In the genomic region with DNA sequence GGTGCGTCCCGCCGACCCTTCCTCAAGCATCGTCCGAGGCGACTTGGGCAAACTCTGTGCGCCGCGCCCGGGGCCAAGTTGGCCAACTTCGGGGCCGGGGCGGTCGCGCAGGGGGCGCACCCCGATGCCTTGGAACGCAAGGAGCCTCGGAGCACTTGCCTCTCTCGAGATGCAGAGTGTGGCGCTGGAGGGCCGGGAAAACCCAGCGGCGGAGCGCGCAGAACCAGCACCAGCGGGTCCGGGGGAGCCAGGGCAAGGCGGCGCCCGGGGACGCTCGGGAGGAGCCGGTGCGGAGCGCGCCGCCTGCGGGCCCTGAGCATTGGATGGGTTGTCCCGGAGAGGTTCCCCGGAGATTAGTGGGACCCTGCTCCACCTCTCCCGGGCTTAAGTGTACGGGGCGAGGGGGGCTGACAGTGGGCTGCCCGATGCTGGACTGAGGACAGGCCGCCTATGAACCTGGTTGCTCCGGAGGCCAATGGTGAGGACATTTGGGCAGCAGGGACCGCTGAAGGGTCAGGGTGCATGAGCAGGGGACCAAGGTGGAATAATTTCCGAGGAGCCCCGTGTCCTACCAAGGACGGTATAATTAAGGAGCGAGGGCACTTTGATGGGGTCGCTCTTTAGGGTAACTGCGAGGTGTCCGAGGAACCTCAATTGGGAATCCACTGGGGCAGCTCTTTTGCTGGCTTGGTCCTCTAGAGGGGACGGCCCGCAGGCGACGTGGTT, we compare ENCODE assay signal across 9 mouse cellular contexts. TPM values are rescaled to one million over a fixed set of nuclear protein-coding genes. Genes with fewer than 3 reads are reported as not detected.
DNase-seq lines count a peak whose midpoint lies in the region; ATAC-seq and TF ChIP-seq lines count a peak whose summit lies in the region.
"Had no signal": no experiment of that assay in that cellular context is flagged by ENCODE, and none has a peak within 500 bp of the region (broad histone marks: within the 10 kb centered on the region; RNA-seq: fewer than 3 reads in every experiment).

No protein-coding gene starts in this region.

- peaks cover 14% of the 10 kb centered on the region for H3K27me3 ChIP-seq in forebrain, postnatal 0 days (ENCODE audit: insufficient read depth, low read length)
- peaks cover 84% of the 10 kb centered on the region for H3K27me3 ChIP-seq in hindbrain, embryonic 13.5 days
- peaks cover 43% of the 10 kb centered on the region for H3K27me3 ChIP-seq in liver, embryonic 14.5 days (ENCODE audit: control insufficient read depth, insufficient read depth, low read length)

- peak; percentile 54 for ATAC-seq in forebrain, postnatal 0 days
- peak; percentile 49 for ATAC-seq in hindbrain, embryonic 13.5 days (ENCODE audit: low FRiP score)
- ATAC-seq in liver, embryonic 14.5 days (ENCODE audit: insufficient read depth) = no peak

- WGBS in forebrain, postnatal 0 days = under 1% methylated on average over 59 of the region's 59 CpGs
- WGBS in hindbrain, embryonic 13.5 days = under 1% methylated on average over 59 of the region's 59 CpGs
- 1% methylated on average over 59 of the region's 59 CpGs for WGBS in liver, embryonic 14.5 days (ENCODE audit: insufficient replicate concordance)

- peak overlapping the region; percentile 98 for H3K4me2 ChIP-seq in forebrain, postnatal 0 days (ENCODE audit: low read depth)
- peak overlapping the region; percentile 99 for H3K4me2 ChIP-seq in hindbrain, embryonic 13.5 days
- peak overlapping the region; percentile 40 for H3K4me2 ChIP-seq in liver, embryonic 14.5 days (ENCODE audit: low read depth)

- no peak for TF ChIP-seq EP300 in liver, embryonic 14.5 days (IDR thresholded peaks at IDR 0.05; ENCODE audit: low read depth)

- peak; percentile 26 for DNase-seq in cerebellum, adult 9-11 months
- DNase-seq in cerebellum, adult 9-10 months = no peak
- DNase-seq in adrenal gland, postnatal 14 days = peak; percentile 67
- DNase-seq in forebrain, postnatal 0 days = peak; percentile 41
- no peak for DNase-seq in liver, embryonic 14.5 days (ENCODE audit: low read depth in 3 of 3, low spot score in 3 of 3)
- peak; percentile 36 for DNase-seq in ovary, adult 18-20 months (ENCODE audit: low spot score)
- no peak for DNase-seq in spleen, postnatal 36 days (ENCODE audit: low spot score in 2 of 2)

- H3K36me3 ChIP-seq in forebrain, postnatal 0 days (ENCODE audit: insufficient read depth) = no peaks in the 10 kb centered on the region
- no peaks in the 10 kb centered on the region for H3K36me3 ChIP-seq in hindbrain, embryonic 13.5 days
- no peaks in the 10 kb centered on the region for H3K36me3 ChIP-seq in liver, embryonic 14.5 days (replicated peaks; ENCODE audit: control insufficient read depth, insufficient read depth, low read depth)

- peak overlapping the region; percentile 70 for H3K4me3 ChIP-seq in forebrain, postnatal 0 days (ENCODE audit: low read depth, low read length)
- peak overlapping the region; percentile 63 for H3K4me3 ChIP-seq in hindbrain, embryonic 13.5 days
- H3K4me3 ChIP-seq in liver, embryonic 14.5 days (ENCODE audit: insufficient read depth in 1 of 2, low read depth in 2 of 2, low read length in 2 of 2) = peak overlapping the region; percentile 39

- TF ChIP-seq CTCF in forebrain, postnatal 0 days (IDR thresholded peaks at IDR 0.05; ENCODE audit: low read depth) = peak; percentile 42
- no peak for TF ChIP-seq CTCF in liver, embryonic 14.5 days (IDR thresholded peaks at IDR 0.05; ENCODE audit: low read depth)

- H3K9ac ChIP-seq in forebrain, postnatal 0 days = peak overlapping the region; percentile 53
- H3K9ac ChIP-seq in hindbrain, embryonic 13.5 days = peak overlapping the region; percentile 75
- H3K9ac ChIP-seq in liver, embryonic 14.5 days (replicated peaks) = no peak overlapping the region

- H3K4me1 ChIP-seq in forebrain, postnatal 0 days (ENCODE audit: insufficient read depth) = no peaks in the 10 kb centered on the region; the same call in 1 of the 2 replicates
- peaks cover 22% of the 10 kb centered on the region for H3K4me1 ChIP-seq in hindbrain, embryonic 13.5 days (replicated peaks)
- H3K4me1 ChIP-seq in liver, embryonic 14.5 days (replicated peaks; ENCODE audit: control insufficient read depth in 2 of 2, insufficient read depth in 2 of 2, low read length in 1 of 2) = no peaks in the 10 kb centered on the region

- H3K9me3 ChIP-seq in forebrain, postnatal 0 days (ENCODE audit: low read length) = no peaks in the 10 kb centered on the region
- H3K9me3 ChIP-seq in hindbrain, embryonic 13.5 days = no peaks in the 10 kb centered on the region
- no peaks in the 10 kb centered on the region for H3K9me3 ChIP-seq in liver, embryonic 14.5 days (ENCODE audit: control insufficient read depth, low read length)

- no peak overlapping the region for H3K27ac ChIP-seq in forebrain, postnatal 0 days (ENCODE audit: low read depth, low read length)
- H3K27ac ChIP-seq in hindbrain, embryonic 13.5 days = no peak overlapping the region
- H3K27ac ChIP-seq in liver, embryonic 14.5 days = no peak overlapping the region

RNA-seq across cellular contexts. Expression of a gene that starts 0.6 kb away (rescaled TPM):
- 14.2 and 14.4 TPM in 2 replicates for total RNA-seq in adrenal gland, postnatal 14 days (2021)
- 7.7 and 13.1 TPM in 2 replicates for total RNA-seq in forebrain, postnatal 0 days (2014; rRNA removed)
- 4.1 and 4.4 TPM in 2 replicates for polyA plus RNA-seq in forebrain, postnatal 0 days (2015; fragmentation: Nextera tagmentation; extraction: Ambion mirVana)
- 3.4 and 3.8 TPM in 2 replicates for polyA plus RNA-seq in hindbrain, embryonic 13.5 days (2015; fragmentation: Nextera tagmentation; extraction: Ambion mirVana)
- 0.88 and 1.1 TPM in 2 replicates for polyA plus RNA-seq in liver, embryonic 14.5 days (2012; rRNA removed)
- polyA plus RNA-seq in liver, embryonic 14.5 days (2014; fragmentation: Nextera tagmentation; extraction: Ambion mirVana) = 0.73 and 0.83 TPM in 2 replicates
- total RNA-seq: CH12.LX had no signal

Comparison
In these comparisons a context has a peak if more than half of its experiments do, and no peak if none do; other contexts are left out.
1. DNase-seq: peak in cerebellum, adult 9-11 months (single experiment), adrenal gland, postnatal 14 days (single experiment), forebrain, postnatal 0 days (single experiment) and ovary, adult 18-20 months (single experiment); none in cerebellum, adult 9-10 months (single experiment), liver, embryonic 14.5 days (0 of 3) and spleen, postnatal 36 days (0 of 2).
2. H3K4me2 ChIP-seq: peak in every context shown above with its lines; median percentile 99 in hindbrain, embryonic 13.5 days; 98 in forebrain, postnatal 0 days; 40 in liver, embryonic 14.5 days.
3. Peak in every context shown above with its lines, with median percentiles within 50 percentile points of each other: H3K4me3 ChIP-seq.